Mouse (Mus musculus) myocyte (in vitro differentiated cells): ENCODE data around the gene Csnk2b. TPM values are rescaled to one million over a fixed set of nuclear protein-coding genes. Genes with fewer than 3 reads are reported as not detected.

Source experiments
- H3K27me3 ChIP-seq: one replicate; pipeline ENCODE4 v1.6.1; 2011; ENCODE audit not compliant: control insufficient read depth, insufficient read depth, insufficient read length
- H3K36me3 ChIP-seq: one replicate; pipeline ENCODE4 v1.6.1; 2011; ENCODE audit not compliant: control insufficient read depth, insufficient read depth
- H3K4me2 ChIP-seq: one replicate; pipeline ENCODE4 v1.6.1; 2011; ENCODE audit warnings: low read depth, control low read depth
- H3K4me3 ChIP-seq: one replicate; pipeline ENCODE4 v1.5.1; 2011; ENCODE audit warnings: mild to moderate bottlenecking, control low read depth, moderate library complexity
- H3K79me2 ChIP-seq: one replicate; pipeline ENCODE4 v1.6.1; 2011; ENCODE audit not compliant: control insufficient read depth, insufficient read depth
- H3ac ChIP-seq: one replicate; pipeline ENCODE4 v1.6.1; 2011; ENCODE audit not compliant: control insufficient read depth, insufficient read length
- CEBPB ChIP-seq: IDR thresholded peaks from 2 replicates; pipeline ENCODE4 v1.6.1; 2011; ENCODE audit warnings: mild to moderate bottlenecking, moderate library complexity; ENCODE audit not compliant: poor library complexity, insufficient read depth, severe bottlenecking
- E2F4 ChIP-seq: IDR thresholded peaks from one replicate; pipeline ENCODE4 v1.6.1; 2011; ENCODE audit warnings: mild to moderate bottlenecking, control low read depth, moderate library complexity; ENCODE audit not compliant: insufficient read depth
- MAX ChIP-seq: IDR thresholded peaks from one replicate; pipeline ENCODE4 v1.6.1; 2011; ENCODE audit warnings: low read depth, mild to moderate bottlenecking, control low read depth
- MYOD1 ChIP-seq, 3 experiments: IDR thresholded peaks; one replicate each; pipeline ENCODE4 v1.6.1; 2011; ENCODE audit warnings: control low read depth in 2 of 3, low read depth in 2 of 3, mild to moderate bottlenecking in 2 of 3, moderate library complexity in 1 of 3; ENCODE audit not compliant: insufficient read length in 2 of 3, control insufficient read depth in 1 of 3
- MYOG ChIP-seq, 3 experiments: IDR thresholded peaks; one replicate each; pipeline ENCODE4 v1.6.1; 2011; ENCODE audit warnings: control low read depth in 2 of 3, low read depth in 2 of 3, mild to moderate bottlenecking in 2 of 3; ENCODE audit not compliant: insufficient read length in 2 of 3, control insufficient read depth in 1 of 3, insufficient read depth in 1 of 3
- POLR2A ChIP-seq: IDR thresholded peaks from one replicate; pipeline ENCODE4 v1.6.1; 2011; ENCODE audit warnings: low read depth, mild to moderate bottlenecking, control low read depth, moderate library complexity; ENCODE audit not compliant: insufficient read length
- POLR2AphosphoS2 ChIP-seq: IDR thresholded peaks from one replicate; pipeline ENCODE4 v1.6.1; 2011; ENCODE audit warnings: low read depth, control low read depth; ENCODE audit not compliant: insufficient read length
- REST ChIP-seq: IDR thresholded peaks from one replicate; pipeline ENCODE4 v1.6.1; 2011; ENCODE audit warnings: mild to moderate bottlenecking, control low read depth, moderate library complexity; ENCODE audit not compliant: insufficient read depth, insufficient read length
- SRF ChIP-seq: IDR thresholded peaks from one replicate; pipeline ENCODE4 v1.6.1; 2011; ENCODE audit warnings: low read depth; ENCODE audit not compliant: control insufficient read depth, insufficient read length
- TCF12 ChIP-seq: IDR thresholded peaks from one replicate; pipeline ENCODE4 v1.6.1; 2011; ENCODE audit warnings: mild to moderate bottlenecking, control low read depth; ENCODE audit not compliant: poor library complexity, insufficient read depth, severe bottlenecking
- TCF3 ChIP-seq: IDR thresholded peaks from one replicate; pipeline ENCODE4 v1.6.1; 2011; ENCODE audit warnings: low read depth, control low read depth; ENCODE audit not compliant: insufficient read length
- USF1 ChIP-seq: IDR thresholded peaks from one replicate; pipeline ENCODE4 v1.6.1; 2011; ENCODE audit warnings: low read depth, mild to moderate bottlenecking, control low read depth, moderate library complexity
- polyA plus RNA-seq: library from polyadenylated mRNA; unstranded; fragments of >200 nt; fragmentation: generic; extraction: Trizol; gene quantifications from one replicate; pipeline ENCODE4 v1.2.1, GENCODE M21; 2012; ENCODE audit warnings: missing spikeins

Gene Csnk2b
- polyA plus RNA-seq, 1 experiment: 320 TPM

DNA sequence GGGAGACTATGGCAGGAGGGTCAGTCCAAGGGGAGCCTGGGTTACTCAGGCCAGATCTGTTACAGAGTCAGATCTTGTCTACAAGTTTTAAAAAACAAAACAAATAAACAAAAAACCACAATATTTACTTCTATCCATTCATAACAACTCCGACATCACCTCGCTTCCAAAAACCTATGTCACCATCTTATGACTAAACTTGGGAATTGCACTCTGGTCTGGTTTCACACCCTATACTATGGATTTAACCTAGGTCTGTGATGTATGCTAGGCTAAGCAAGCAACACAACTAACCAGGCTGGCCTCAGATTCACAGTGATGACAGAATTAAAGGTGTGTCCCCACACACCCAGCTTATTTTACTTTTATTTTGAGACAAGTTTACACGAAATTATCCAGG is 15.3 kb downstream of the Csnk2b start:
- H3K79me2 ChIP-seq: no peaks in the 10 kb centered on the region
- H3ac ChIP-seq: no peak overlapping the region
- H3K4me2 ChIP-seq: no peak overlapping the region
- no peaks in the 10 kb centered on the region for H3K36me3 ChIP-seq
- TF ChIP-seq USF1: no peak
- no peak for TF ChIP-seq MAX
- no peak for TF ChIP-seq SRF
- TF ChIP-seq MYOG (IDR thresholded peaks at IDR 0.05; ENCODE audit: control insufficient read depth in 1 of 3, insufficient read depth in 1 of 3, insufficient read length in 2 of 3, low read depth in 2 of 3): no peak
- no peak for TF ChIP-seq E2F4
- no peak for TF ChIP-seq TCF3
- TF ChIP-seq REST: no peak
- TF ChIP-seq POLR2A: no peak
- TF ChIP-seq TCF12: no peak
- no peak for TF ChIP-seq MYOD1 (IDR thresholded peaks at IDR 0.05; ENCODE audit: control insufficient read depth in 1 of 3, insufficient read length in 2 of 3, low read depth in 2 of 3)
- no peak for TF ChIP-seq POLR2AphosphoS2
- TF ChIP-seq CEBPB: no peak
- no peak overlapping the region for H3K4me3 ChIP-seq
- H3K27me3 ChIP-seq: no peaks in the 10 kb centered on the region

DNA sequence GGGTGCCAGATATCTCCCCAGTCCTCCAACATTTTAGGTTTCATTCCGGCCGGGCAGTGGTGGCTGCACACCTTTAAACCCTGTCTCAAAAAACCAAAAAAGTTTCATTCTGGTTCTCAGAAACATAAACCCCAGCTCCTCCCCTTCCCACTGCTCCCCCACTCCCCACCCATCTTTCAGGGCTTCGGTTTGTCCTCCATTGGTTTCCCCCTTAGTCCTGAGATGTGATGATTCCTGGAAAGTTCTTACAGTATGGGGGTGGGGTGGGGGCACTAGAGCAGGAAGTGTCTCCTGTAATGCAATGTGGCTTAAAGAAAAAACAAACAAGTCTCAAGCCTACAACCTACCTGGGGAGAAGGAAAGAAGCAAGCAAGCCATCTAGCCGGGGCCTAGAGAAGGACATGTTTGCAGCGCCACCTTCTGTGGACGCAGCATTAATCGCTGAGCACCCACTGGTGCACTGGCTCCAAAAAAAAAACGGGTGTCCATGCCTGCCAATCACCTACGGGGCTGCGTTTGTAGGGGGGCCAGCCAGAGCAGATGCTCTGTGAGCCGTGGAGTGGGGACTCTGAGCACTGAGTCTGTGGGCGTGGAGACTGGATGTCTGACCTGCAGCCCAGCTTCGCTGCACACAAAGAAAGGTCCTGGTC is 16.0 kb downstream of the Csnk2b start:
- H3K36me3 ChIP-seq: no peaks in the 10 kb centered on the region
- no peak overlapping the region for H3ac ChIP-seq
- no peak overlapping the region for H3K4me2 ChIP-seq
- no peak overlapping the region for H3K4me3 ChIP-seq
- H3K79me2 ChIP-seq: no peaks in the 10 kb centered on the region
- TF ChIP-seq TCF12: no peak
- TF ChIP-seq MYOG (IDR thresholded peaks at IDR 0.05; ENCODE audit: control insufficient read depth in 1 of 3, insufficient read depth in 1 of 3, insufficient read length in 2 of 3, low read depth in 2 of 3): no peak
- no peak for TF ChIP-seq E2F4
- TF ChIP-seq TCF3: no peak
- TF ChIP-seq POLR2A: no peak
- TF ChIP-seq SRF: no peak
- TF ChIP-seq MYOD1 (IDR thresholded peaks at IDR 0.05; ENCODE audit: control insufficient read depth in 1 of 3, insufficient read length in 2 of 3, low read depth in 2 of 3): no peak
- TF ChIP-seq USF1: no peak
- no peak for TF ChIP-seq MAX
- TF ChIP-seq CEBPB: no peak
- TF ChIP-seq POLR2AphosphoS2: no peak
- TF ChIP-seq REST: no peak
- H3K27me3 ChIP-seq: no peaks in the 10 kb centered on the region

- H3ac ChIP-seq: no peak overlapping the region
- H3K79me2 ChIP-seq: no peaks in the 10 kb centered on the region
- H3K4me2 ChIP-seq: no peak overlapping the region
- H3K27me3 ChIP-seq: no peaks in the 10 kb centered on the region
- H3K36me3 ChIP-seq: peaks cover 4% of the 10 kb centered on the region
- TF ChIP-seq SRF (no peak), TCF12 (no peak), POLR2A (no peak), MYOD1 (IDR thresholded peaks at IDR 0.05; ENCODE audit: control insufficient read depth in 1 of 3, insufficient read length in 2 of 3, low read depth in 2 of 3) (no peak), MAX (no peak), CEBPB (no peak), USF1 (no peak), E2F4 (no peak)
- H3K4me3 ChIP-seq: no peak overlapping the region
These were observed 17.1 kb downstream of the Csnk2b start for GRCm38 (mm10) chr17:35104754-35105153.

GRCm38 (mm10) chr17:35104079-35104478 is 17.8 kb downstream of the Csnk2b start:
- H3K36me3 ChIP-seq: peaks cover 4% of the 10 kb centered on the region
- no peaks in the 10 kb centered on the region for H3K27me3 ChIP-seq
- TF ChIP-seq MAX (no peak), MYOG (IDR thresholded peaks at IDR 0.05; ENCODE audit: control insufficient read depth in 1 of 3, insufficient read depth in 1 of 3, insufficient read length in 2 of 3, low read depth in 2 of 3) (no peak), POLR2AphosphoS2 (no peak), POLR2A (no peak), TCF3 (no peak), TCF12 (no peak)
- no peak overlapping the region for H3K4me2 ChIP-seq
- no peak overlapping the region for H3ac ChIP-seq
- H3K4me3 ChIP-seq: no peak overlapping the region
- H3K79me2 ChIP-seq: no peaks in the 10 kb centered on the region

DNA sequence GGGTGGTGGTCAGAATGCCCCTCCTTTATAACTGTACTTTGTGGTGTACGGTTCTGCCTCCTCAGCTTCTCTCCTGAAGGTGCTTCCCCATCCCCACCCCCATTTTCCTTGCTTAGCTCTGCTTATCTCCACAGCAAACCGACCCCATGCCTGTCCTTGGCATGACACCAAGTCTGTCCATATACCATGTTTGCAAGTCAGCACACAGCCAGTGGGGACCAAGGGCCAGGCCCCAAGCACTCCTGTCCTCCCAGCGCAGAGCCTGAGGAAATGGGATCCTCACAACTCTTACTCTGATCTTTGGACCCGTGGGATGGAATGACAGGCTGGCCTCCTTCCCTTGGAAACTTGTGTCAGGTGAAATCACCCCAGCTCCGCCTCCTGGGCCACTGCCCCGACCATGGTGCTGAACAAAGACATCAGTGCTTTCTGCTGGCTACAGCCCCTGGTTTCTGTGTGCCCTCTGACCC is 18.6 kb downstream of the Csnk2b start:
- Histone ChIP-seq H3K4me2 (no peak overlapping the region), H3K27me3 (no peaks in the 10 kb centered on the region), H3K79me2 (no peaks in the 10 kb centered on the region), H3K4me3 (no peak overlapping the region), H3K36me3 (peaks cover 4% of the 10 kb centered on the region), H3ac (no peak overlapping the region)
- TF ChIP-seq MYOG (IDR thresholded peaks at IDR 0.05; ENCODE audit: control insufficient read depth in 1 of 3, insufficient read depth in 1 of 3, insufficient read length in 2 of 3, low read depth in 2 of 3) (no peak), MAX (no peak), POLR2AphosphoS2 (no peak), TCF3 (no peak), REST (no peak), USF1 (no peak), SRF (no peak), POLR2A (no peak), CEBPB (no peak), TCF12 (no peak), MYOD1 (IDR thresholded peaks at IDR 0.05; ENCODE audit: control insufficient read depth in 1 of 3, insufficient read length in 2 of 3, low read depth in 2 of 3) (no peak)
